Mouse (Mus musculus): ENCODE measurements around the gene Pdlim7. TPM values are rescaled to one million over a fixed set of nuclear protein-coding genes. Genes with fewer than 3 reads are reported as not detected.

Pdlim7 gene
- total and polyA plus RNA-seq, 3 experiments = 46.9 to 98.2 (median 54.0) TPM

DNA sequence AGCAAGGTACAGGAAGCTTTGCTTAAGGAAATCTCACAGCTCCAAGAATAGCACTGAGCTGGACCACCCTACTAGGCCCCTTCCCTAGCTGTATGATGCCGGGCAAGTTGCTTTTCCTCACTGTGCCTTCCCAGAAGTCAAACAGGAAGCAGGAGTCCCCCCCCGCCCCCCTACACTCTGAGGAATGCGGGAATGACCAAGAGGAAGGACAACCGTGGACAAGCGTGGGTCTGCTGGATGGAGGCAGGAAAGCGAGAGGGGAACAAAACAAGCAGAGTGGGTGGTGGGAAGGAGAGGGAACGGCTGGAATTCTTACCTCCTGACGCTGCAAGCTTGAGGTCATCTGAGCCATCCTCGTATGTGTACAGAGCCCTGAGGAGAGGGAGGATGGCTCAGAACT is 30.4 kb downstream of the Pdlim7 start:
- Histone ChIP-seq H3K9ac (ENCODE audit: low read depth, low read length) (no peak overlapping the region), H3K27me3 (ENCODE audit: control insufficient read depth, insufficient read depth, low read length) (no peaks in the 10 kb centered on the region), H3K36me3 (ENCODE audit: control insufficient read depth, insufficient read depth, low read length) (no peaks in the 10 kb centered on the region), H3K4me1 (ENCODE audit: control insufficient read depth, insufficient read depth, low read length) (peaks cover 6% of the 10 kb centered on the region), H3K79me2 (replicated peaks; ENCODE audit: control insufficient read depth, insufficient read depth, low read length) (no peaks in the 10 kb centered on the region), H3K27ac (peak overlapping the region; percentile 41), H3K4me3 (no peak overlapping the region)
- TF ChIP-seq CTCF (IDR thresholded peaks at IDR 0.05) (no peak), EP300 (IDR thresholded peaks at IDR 0.05; ENCODE audit: insufficient read depth, low read depth, low read length) (no peak), POLR2A (IDR thresholded peaks at IDR 0.05; ENCODE audit: insufficient read depth, low read depth, low read length) (no peak)
- intact Hi-C loops (cut with DNase I) = no loop called here
- 31% methylated on average over 9 of the region's 9 CpGs for WGBS
- no peak for DNase-seq

- no peak overlapping the region for H3K4me3 ChIP-seq
- no peaks in the 10 kb centered on the region for H3K27me3 ChIP-seq (ENCODE audit: control insufficient read depth, insufficient read depth, low read length)
- 60% methylated on average over 7 of the region's 7 CpGs for WGBS
- peak; percentile 24; the same call in 1 of the 2 replicates for TF ChIP-seq CTCF (IDR thresholded peaks at IDR 0.05)
- TF ChIP-seq POLR2A (IDR thresholded peaks at IDR 0.05; ENCODE audit: insufficient read depth, low read depth, low read length) = no peak
- no peak overlapping the region for H3K9ac ChIP-seq (ENCODE audit: low read depth, low read length)
- no peaks in the 10 kb centered on the region for H3K79me2 ChIP-seq (replicated peaks; ENCODE audit: control insufficient read depth, insufficient read depth, low read length)
- no peaks in the 10 kb centered on the region for H3K36me3 ChIP-seq (ENCODE audit: control insufficient read depth, insufficient read depth, low read length)
- intact Hi-C loops (cut with DNase I) = no loop called here
- peak in 1 of 2 experiments; percentile 34 for DNase-seq
- peak overlapping the region; percentile 41 for H3K27ac ChIP-seq
- peaks cover 6% of the 10 kb centered on the region for H3K4me1 ChIP-seq (ENCODE audit: control insufficient read depth, insufficient read depth, low read length)
These were observed 30.9 kb downstream of the Pdlim7 start for GRCm38 (mm10) chr13:55482542-55482941.

DNA sequence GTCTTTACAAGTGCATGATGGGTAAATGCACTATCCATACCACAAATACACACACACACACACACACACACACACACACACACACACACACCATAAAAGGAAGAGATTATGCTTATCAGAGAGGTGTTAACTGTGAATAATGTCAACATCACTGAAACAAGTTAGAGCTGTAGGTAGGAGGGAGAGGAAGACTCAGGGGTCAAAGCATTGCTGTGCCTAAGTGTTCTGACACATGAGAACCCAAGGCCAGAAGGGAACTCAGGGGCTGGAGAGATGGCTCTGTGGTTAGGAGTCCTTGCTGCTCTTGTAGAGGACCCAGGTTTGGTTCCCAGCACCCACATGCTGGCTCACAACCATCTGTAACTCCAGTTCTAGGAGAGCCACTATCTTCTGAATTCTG is 33.5 kb downstream of the Pdlim7 start:
- no peak for TF ChIP-seq CTCF (IDR thresholded peaks at IDR 0.05)
- no peak for TF ChIP-seq EP300 (IDR thresholded peaks at IDR 0.05; ENCODE audit: insufficient read depth, low read depth, low read length)
- TF ChIP-seq POLR2A (IDR thresholded peaks at IDR 0.05; ENCODE audit: insufficient read depth, low read depth, low read length) = no peak

DNA sequence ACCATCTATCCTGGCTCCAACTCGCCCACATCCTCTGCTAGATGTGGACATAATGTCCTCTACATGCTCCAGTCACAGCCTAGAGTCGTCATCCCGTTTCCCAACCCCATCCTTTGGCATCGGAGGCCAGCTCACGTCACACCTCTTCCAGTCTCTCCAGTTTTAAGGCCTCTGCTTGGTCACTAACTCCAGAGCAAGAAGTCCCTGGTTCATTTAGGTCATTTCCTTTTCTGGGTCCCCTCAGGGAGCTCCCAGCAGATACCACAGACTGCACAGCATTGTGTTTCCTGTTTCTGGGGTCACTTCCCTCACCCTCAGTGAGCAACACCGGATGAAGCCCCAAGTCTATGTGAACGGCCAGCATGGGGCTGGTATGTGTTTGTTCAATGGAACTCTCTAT is 34.5 kb downstream of the Pdlim7 start:
- TF ChIP-seq EP300 (IDR thresholded peaks at IDR 0.05; ENCODE audit: insufficient read depth, low read depth, low read length) = no peak
- no peak for TF ChIP-seq POLR2A (IDR thresholded peaks at IDR 0.05; ENCODE audit: insufficient read depth, low read depth, low read length)
- TF ChIP-seq CTCF (IDR thresholded peaks at IDR 0.05) = no peak
- no peak overlapping the region for H3K9ac ChIP-seq (ENCODE audit: low read depth, low read length)
- no peaks in the 10 kb centered on the region for H3K79me2 ChIP-seq (replicated peaks; ENCODE audit: control insufficient read depth, insufficient read depth, low read length)
- intact Hi-C loops (cut with DNase I) = loop anchor here (2.0 kb wide), 1 partner anchor 36 kb away; no protein-coding TSS in a partner anchor
- H3K27ac ChIP-seq = peak overlapping the region; percentile 31
- no peaks in the 10 kb centered on the region for H3K36me3 ChIP-seq (ENCODE audit: control insufficient read depth, insufficient read depth, low read length)
- H3K4me1 ChIP-seq (ENCODE audit: control insufficient read depth, insufficient read depth, low read length) = peaks cover 4% of the 10 kb centered on the region
- H3K4me3 ChIP-seq = no peak overlapping the region
- 32% methylated on average over 7 of the region's 7 CpGs for WGBS
- DNase-seq = no peak
- no peaks in the 10 kb centered on the region for H3K27me3 ChIP-seq (ENCODE audit: control insufficient read depth, insufficient read depth, low read length)

More for the DNA sequence above, 33.5 kb downstream of the Pdlim7 start:
- no peaks in the 10 kb centered on the region for H3K27me3 ChIP-seq (ENCODE audit: control insufficient read depth, insufficient read depth, low read length)
- peaks cover 4% of the 10 kb centered on the region for H3K4me1 ChIP-seq (ENCODE audit: control insufficient read depth, insufficient read depth, low read length)
- no peak for DNase-seq
- H3K36me3 ChIP-seq (ENCODE audit: control insufficient read depth, insufficient read depth, low read length) = no peaks in the 10 kb centered on the region
- H3K27ac ChIP-seq = no peak overlapping the region
- H3K9ac ChIP-seq (ENCODE audit: low read depth, low read length) = no peak overlapping the region
- no peak overlapping the region for H3K4me3 ChIP-seq
- H3K79me2 ChIP-seq (replicated peaks; ENCODE audit: control insufficient read depth, insufficient read depth, low read length) = no peaks in the 10 kb centered on the region
- intact Hi-C loops (cut with DNase I) = loop anchor here (2.0 kb wide), 1 partner anchor 35 kb away; no protein-coding TSS in a partner anchor

GRCm38 (mm10) chr13:55478036-55478435 is 35.4 kb downstream of the Pdlim7 start:
- intact Hi-C loops (cut with DNase I) = loop anchor here (2.0 kb wide), 1 partner anchor 37 kb away; no protein-coding TSS in a partner anchor
- 58% methylated on average over 5 of the region's 5 CpGs for WGBS
- no peak for DNase-seq
- no peaks in the 10 kb centered on the region for H3K79me2 ChIP-seq (replicated peaks; ENCODE audit: control insufficient read depth, insufficient read depth, low read length)
- peaks cover 5% of the 10 kb centered on the region for H3K4me1 ChIP-seq (ENCODE audit: control insufficient read depth, insufficient read depth, low read length)
- no peak overlapping the region for H3K4me3 ChIP-seq
- TF ChIP-seq CTCF (IDR thresholded peaks at IDR 0.05) = peak; percentile 66
- TF ChIP-seq EP300 (IDR thresholded peaks at IDR 0.05; ENCODE audit: insufficient read depth, low read depth, low read length) = no peak
- no peak overlapping the region for H3K27ac ChIP-seq
- no peak overlapping the region for H3K9ac ChIP-seq (ENCODE audit: low read depth, low read length)
- H3K27me3 ChIP-seq (ENCODE audit: control insufficient read depth, insufficient read depth, low read length) = no peaks in the 10 kb centered on the region
- no peaks in the 10 kb centered on the region for H3K36me3 ChIP-seq (ENCODE audit: control insufficient read depth, insufficient read depth, low read length)

DNA sequence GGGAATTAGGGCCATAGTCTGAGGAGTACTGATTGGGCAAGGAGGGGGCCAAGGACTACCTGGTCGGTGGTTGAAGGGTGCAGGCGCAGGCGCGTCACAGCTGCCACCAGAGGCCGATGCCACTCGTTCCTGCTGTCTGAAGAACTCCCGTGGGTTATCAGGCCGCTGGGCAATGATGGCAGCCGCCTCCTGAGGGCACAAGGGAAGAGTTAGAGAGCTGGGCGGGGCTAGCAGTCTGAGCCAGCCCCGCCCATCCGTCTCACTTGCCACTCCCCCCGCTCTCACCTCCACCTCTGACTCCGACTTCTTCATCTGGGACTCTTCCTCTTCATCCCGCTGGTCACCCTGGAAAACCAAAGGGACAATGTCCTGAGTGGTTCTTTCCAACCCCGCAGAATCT is 36.0 kb downstream of the Pdlim7 start:
- Histone ChIP-seq H3K9ac (ENCODE audit: low read depth, low read length) (no peak overlapping the region), H3K27me3 (ENCODE audit: control insufficient read depth, insufficient read depth, low read length) (no peaks in the 10 kb centered on the region), H3K79me2 (replicated peaks; ENCODE audit: control insufficient read depth, insufficient read depth, low read length) (no peaks in the 10 kb centered on the region), H3K36me3 (ENCODE audit: control insufficient read depth, insufficient read depth, low read length) (no peaks in the 10 kb centered on the region), H3K4me1 (ENCODE audit: control insufficient read depth, insufficient read depth, low read length) (peaks cover 6% of the 10 kb centered on the region), H3K27ac (no peak overlapping the region), H3K4me3 (no peak overlapping the region)
- no peak for TF ChIP-seq POLR2A (IDR thresholded peaks at IDR 0.05; ENCODE audit: insufficient read depth, low read depth, low read length)
- TF ChIP-seq CTCF (IDR thresholded peaks at IDR 0.05) = no peak
- no peak for TF ChIP-seq EP300 (IDR thresholded peaks at IDR 0.05; ENCODE audit: insufficient read depth, low read depth, low read length)
- no peak for DNase-seq
- 71% methylated on average over 16 of the region's 16 CpGs for whole genome bisulfite sequencing
- intact Hi-C loops (cut with DNase I) = no loop called here

Measured in heart, adult 2 months (tissue).